Mouse (Mus musculus) stomach, embryonic 16.5 days (tissue): ENCODE data around the gene Calml4. TPM values are rescaled to one million over a fixed set of nuclear protein-coding genes. Genes with fewer than 3 reads are reported as not detected.

Experiments
- ATAC-seq: fragments of 200-750 bp; cut with Nextera tagmentation; 2 replicates; pipeline ENCODE4 v1.8.0; 2017; ENCODE audit warnings: moderate number of reproducible peaks, moderate TSS enrichment; ENCODE audit not compliant: insufficient read depth, low FRiP score
- H3K27ac ChIP-seq: fragments of 300-500 bp; sonication (generic); 2 replicates; pipeline ENCODE4 v1.5.1; 2014; ENCODE audit warnings: low read length
- H3K27me3 ChIP-seq: fragments of 300-500 bp; sonication (generic); 2 replicates; pipeline ENCODE4 v1.6.1; 2014; ENCODE audit warnings: low read length, control low read depth, mixed read lengths; ENCODE audit not compliant: control insufficient read depth, insufficient read depth
- H3K36me3 ChIP-seq: fragments of 300-500 bp; sonication (generic); 2 replicates; pipeline ENCODE4 v1.6.1; 2014; ENCODE audit warnings: low read length; ENCODE audit not compliant: control insufficient read depth, insufficient read depth
- H3K4me1 ChIP-seq: fragments of 300-500 bp; sonication (generic); 2 replicates; pipeline ENCODE4 v1.6.1; 2014; ENCODE audit warnings: low read length, control low read depth, mixed read lengths; ENCODE audit not compliant: control insufficient read depth, insufficient read depth
- H3K4me2 ChIP-seq: fragments of 300-500 bp; sonication (generic); 2 replicates; pipeline ENCODE4 v1.6.1; 2014; ENCODE audit warnings: low read depth, low read length, mixed read lengths
- H3K4me3 ChIP-seq: fragments of 300-500 bp; sonication (generic); replicated peaks from 2 replicates; pipeline ENCODE4 v1.5.1; 2014; ENCODE audit warnings: mild to moderate bottlenecking, low read length
- H3K9ac ChIP-seq: fragments of 300-500 bp; sonication (generic); 2 replicates; pipeline ENCODE4 v1.6.1; 2014; ENCODE audit warnings: low read length
- H3K9me3 ChIP-seq: fragments of 300-500 bp; sonication (generic); replicated peaks from 2 replicates; pipeline ENCODE4 v1.6.1; 2016; ENCODE audit warnings: low read length, control low read depth; ENCODE audit not compliant: control insufficient read depth
- WGBS: fragments of 180-500 bp; shearing (Covaris S2); extraction: QIAGEN DNeasy Blood & Tissue Kit; methylation state at CpG from one replicate; pipeline ENCODE4 v1.1.7; 2014; 5-methylcytosine and 5-hydroxymethylcytosine counted together
- polyA plus RNA-seq: library from polyadenylated mRNA; unstranded; fragments of >200 nt; fragmentation: Nextera tagmentation; extraction: Ambion mirVana; gene quantifications from 2 replicates; pipeline ENCODE4 v1.2.1, GENCODE M21; 2015

Gene Calml4
- 44.3 and 47.7 TPM in 2 replicates for polyA plus RNA-seq

DNA sequence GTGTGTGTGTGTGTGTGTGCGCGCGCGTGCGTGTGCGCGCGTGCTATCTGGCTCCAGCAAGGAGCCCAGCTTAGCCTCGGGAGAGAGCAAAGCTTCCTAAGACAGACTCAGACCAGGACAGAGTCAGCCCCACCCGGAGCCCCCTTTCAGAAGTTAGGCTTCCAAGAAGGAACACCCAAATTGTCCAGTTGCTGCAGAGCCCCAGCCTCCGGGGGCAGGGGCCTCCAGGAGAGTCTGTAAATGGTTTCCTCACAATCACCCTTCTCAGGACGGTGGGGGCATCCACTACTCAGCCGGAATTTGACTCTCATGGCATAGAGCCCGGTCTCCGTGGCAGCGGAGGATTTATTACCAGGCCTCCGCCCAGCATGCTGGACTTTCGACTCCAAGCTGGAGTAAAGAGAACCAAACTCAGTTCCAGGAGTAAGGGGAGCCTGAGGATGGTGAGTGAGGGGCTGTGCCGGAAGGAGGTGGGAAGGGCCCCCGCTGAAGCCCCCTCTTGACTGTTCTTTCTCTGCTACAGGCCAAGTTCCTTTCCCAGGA is at the start of gene Calml4:
TSS of gene Calml4 (plus strand) at position 362 of the 543 bp plus-strand sequence.
- ATAC-seq: peak; percentile 79
- peaks cover 37% of the 10 kb centered on the region for H3K4me1 ChIP-seq
- 24% methylated on average over 20 of the region's 20 CpGs for WGBS
- no peaks in the 10 kb centered on the region for H3K9me3 ChIP-seq
- H3K4me2 ChIP-seq: peak within 1 kb of the TSS; percentile 54
- no peaks in the 10 kb centered on the region for H3K27me3 ChIP-seq
- H3K36me3 ChIP-seq: no peaks in the 10 kb centered on the region
- H3K4me3 ChIP-seq: peak within 1 kb of the TSS; percentile 38
- H3K27ac ChIP-seq: peak within 1 kb of the TSS; percentile 84
- H3K9ac ChIP-seq: peak within 1 kb of the TSS; percentile 65

DNA sequence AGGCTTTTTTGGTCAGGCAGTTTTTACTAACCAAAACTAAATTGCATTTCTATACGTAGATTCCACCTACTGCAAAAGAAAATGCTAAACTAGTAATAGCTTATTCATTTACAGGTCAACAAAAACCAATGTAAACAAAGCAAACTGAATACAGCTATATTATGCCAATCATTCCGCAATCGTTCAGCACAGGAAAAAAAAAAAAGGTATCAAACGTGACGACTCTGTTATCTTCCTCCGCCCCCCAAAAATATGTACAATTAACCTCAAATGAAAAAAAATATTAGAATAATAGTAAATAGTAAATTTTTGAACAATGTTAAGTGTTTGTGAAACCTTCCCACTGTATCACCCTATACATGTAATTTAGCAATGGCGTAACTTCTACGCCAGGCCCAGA is 47.8 kb upstream of the Calml4 start:
- Histone ChIP-seq H3K4me2 (peak overlapping the region; percentile 98), H3K9me3 (no peaks in the 10 kb centered on the region), H3K27me3 (no peaks in the 10 kb centered on the region), H3K4me1 (peaks cover 20% of the 10 kb centered on the region), H3K4me3 (peak overlapping the region; percentile 99), H3K27ac (no peak overlapping the region), H3K9ac (peak overlapping the region; percentile 98), H3K36me3 (no peaks in the 10 kb centered on the region)
- ATAC-seq: no peak
- 10% methylated on average over 8 of the region's 8 CpGs for WGBS

DNA sequence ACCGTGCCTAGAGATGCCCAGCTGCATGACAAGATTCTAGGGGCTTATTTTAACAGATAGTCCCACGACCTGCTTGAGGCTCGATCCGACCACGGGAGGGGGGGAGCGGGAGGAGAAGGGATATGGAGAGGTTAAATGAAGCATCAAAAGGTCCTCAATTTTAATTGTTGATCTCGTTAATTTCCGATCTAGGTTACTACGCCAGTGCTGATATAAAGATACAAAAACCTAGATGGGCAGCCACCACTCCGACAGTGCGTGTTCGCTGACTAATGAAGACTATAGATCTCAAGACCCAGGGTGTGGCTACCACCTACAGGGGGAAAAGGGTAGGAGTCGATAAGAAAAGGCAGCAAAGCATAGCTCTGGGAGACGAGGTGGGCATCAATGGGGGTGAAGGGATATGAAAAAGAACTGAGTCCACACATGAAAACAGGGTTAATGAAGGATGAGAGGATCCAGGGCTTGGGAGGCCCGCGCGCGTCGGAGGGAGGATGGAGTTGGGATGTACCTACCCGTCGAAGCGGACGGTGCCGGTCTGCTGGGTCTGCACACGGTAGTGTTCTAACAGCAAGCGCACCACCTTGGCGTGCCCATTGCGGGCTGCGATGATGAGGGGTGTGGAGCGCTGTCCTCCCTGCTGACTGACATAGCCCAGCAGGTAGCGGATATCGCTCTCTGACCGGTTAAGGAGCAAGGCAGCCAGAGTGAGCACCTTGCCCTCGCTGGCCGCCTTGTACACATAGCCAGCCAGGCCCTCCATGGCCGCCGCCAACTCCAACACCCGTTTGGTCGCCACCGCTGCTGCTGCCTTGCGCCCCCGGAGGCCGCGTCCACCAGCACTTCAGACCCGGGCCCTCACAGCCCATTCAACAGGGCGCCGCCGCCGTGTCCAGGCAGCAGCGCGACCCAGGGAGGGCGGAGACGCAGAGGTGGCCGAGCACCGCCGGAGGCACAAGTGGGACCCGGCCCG is 47.1 kb upstream of the Calml4 start:
- peaks cover 20% of the 10 kb centered on the region for H3K4me1 ChIP-seq
- peak overlapping the region; percentile 98 for H3K4me2 ChIP-seq
- no peaks in the 10 kb centered on the region for H3K27me3 ChIP-seq
- no peaks in the 10 kb centered on the region for H3K36me3 ChIP-seq
- H3K9me3 ChIP-seq: no peaks in the 10 kb centered on the region
- ATAC-seq: peak; percentile 34
- peak overlapping the region; percentile 98 for H3K27ac ChIP-seq
- peak overlapping the region; percentile 99 for H3K4me3 ChIP-seq
- peak overlapping the region; percentile 98 for H3K9ac ChIP-seq
- WGBS: under 1% methylated on average over 58 of the region's 58 CpGs

DNA sequence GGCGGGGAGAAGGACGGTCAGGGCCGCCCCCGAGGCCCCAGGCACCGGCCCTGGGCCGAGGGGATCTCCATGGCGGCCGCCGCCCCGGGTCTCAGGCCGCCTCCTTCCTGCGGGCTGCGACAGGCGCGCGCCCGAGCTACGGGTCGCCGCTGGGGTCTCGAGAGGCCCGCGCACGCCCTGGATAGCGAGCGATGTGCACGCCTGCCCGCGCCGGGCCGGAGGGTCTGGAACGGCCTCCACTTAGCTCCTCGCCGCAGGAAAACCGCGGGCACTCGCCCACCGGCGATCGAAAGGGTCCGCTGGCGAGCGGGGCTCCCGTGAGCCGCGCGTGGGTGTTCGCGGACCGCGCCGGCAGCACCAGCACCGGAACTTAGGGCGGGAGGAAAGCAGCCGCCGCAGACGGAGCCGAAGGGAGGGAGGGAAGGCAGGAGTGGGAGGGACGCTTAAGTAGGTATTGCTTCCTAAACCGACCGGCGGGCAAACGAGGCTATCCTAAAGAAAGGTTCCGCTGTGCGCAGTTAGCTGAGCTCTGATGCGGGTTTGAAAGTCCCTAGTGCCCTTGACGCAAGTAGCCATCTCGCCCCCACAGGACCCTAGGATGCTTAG is 46.3 kb upstream of the Calml4 start, which contains the start of gene Fem1b:
TSS of gene Fem1b (minus strand) at position 419 of the 606 bp plus-strand sequence.
- H3K4me2 ChIP-seq: peak within 1 kb of the TSS; percentile 98
- H3K9me3 ChIP-seq: no peaks in the 10 kb centered on the region
- WGBS: under 1% methylated on average over 58 of the region's 68 CpGs
- peak within 1 kb of the TSS; percentile 99 for H3K4me3 ChIP-seq
- peak within 1 kb of the TSS; percentile 98 for H3K27ac ChIP-seq
- H3K36me3 ChIP-seq: no peaks in the 10 kb centered on the region
- peaks cover 20% of the 10 kb centered on the region for H3K4me1 ChIP-seq
- H3K27me3 ChIP-seq: no peaks in the 10 kb centered on the region
- H3K9ac ChIP-seq: peak within 1 kb of the TSS; percentile 98
- peak; percentile 93 for ATAC-seq

GRCm38 (mm10) chr9:62812216-62813049 is 45.4 kb upstream of the Calml4 start:
- no peak for ATAC-seq
- peak overlapping the region; percentile 98 for H3K27ac ChIP-seq
- H3K9me3 ChIP-seq: no peaks in the 10 kb centered on the region
- H3K4me3 ChIP-seq: peak overlapping the region; percentile 99
- peak overlapping the region; percentile 98 for H3K9ac ChIP-seq
- no peaks in the 10 kb centered on the region for H3K36me3 ChIP-seq
- H3K27me3 ChIP-seq: no peaks in the 10 kb centered on the region
- H3K4me2 ChIP-seq: peak overlapping the region; percentile 98
- H3K4me1 ChIP-seq: peaks cover 20% of the 10 kb centered on the region
- WGBS: 13% methylated on average over 14 of the region's 14 CpGs

- H3K4me3 ChIP-seq: no peak overlapping the region
- no peak overlapping the region for H3K9ac ChIP-seq
- 71% methylated on average over 2 of the region's 2 CpGs for WGBS
- peaks cover 16% of the 10 kb centered on the region for H3K4me1 ChIP-seq
- no peaks in the 10 kb centered on the region for H3K27me3 ChIP-seq
- H3K9me3 ChIP-seq: no peaks in the 10 kb centered on the region
- no peaks in the 10 kb centered on the region for H3K36me3 ChIP-seq
- H3K27ac ChIP-seq: no peak overlapping the region
- no peak for ATAC-seq
- H3K4me2 ChIP-seq: no peak overlapping the region
Observed at GRCm38 (mm10) chr9:62814751-62815150, 43.1 kb upstream of the Calml4 start.

DNA sequence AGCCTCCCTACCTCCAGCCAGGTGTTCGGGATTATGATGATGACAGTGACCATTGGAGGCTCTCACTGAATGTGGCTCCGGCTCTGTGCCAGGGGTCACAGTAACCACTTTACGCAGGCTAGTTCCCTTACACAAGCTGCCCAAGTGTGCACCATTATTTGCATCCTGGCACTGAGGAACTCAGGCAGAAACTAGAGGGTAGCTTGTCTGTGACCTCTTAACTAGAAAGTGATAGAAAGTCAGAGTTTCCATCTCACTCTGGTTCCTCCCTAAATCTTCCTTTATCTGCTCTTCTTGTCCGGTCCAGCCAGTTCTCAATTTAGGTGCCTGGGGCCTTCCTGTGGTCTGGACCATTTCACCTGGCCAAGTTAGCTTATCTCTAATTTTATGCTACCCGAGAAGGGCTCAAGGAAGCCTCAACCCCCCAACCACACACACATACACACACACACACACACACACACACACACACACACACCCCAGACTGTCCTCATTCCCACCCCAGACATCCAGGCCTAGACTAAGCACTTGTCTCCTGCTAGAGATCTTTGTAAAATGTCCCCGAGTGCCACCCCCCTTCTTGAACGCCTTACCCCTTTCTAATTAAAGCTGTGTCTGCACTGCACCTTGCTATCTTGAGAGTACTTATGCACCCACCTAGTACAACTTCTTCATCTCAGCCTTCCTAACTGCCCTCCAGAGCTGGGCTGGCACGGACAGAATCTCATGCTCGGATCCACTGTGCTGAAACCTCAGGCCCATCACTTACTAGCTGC is 41.4 kb upstream of the Calml4 start:
- Histone ChIP-seq H3K27ac (peak overlapping the region; percentile 39; the same call in 1 of the 2 replicates), H3K4me3 (no peak overlapping the region), H3K4me2 (no peak overlapping the region), H3K9me3 (no peaks in the 10 kb centered on the region), H3K9ac (no peak overlapping the region), H3K27me3 (no peaks in the 10 kb centered on the region), H3K4me1 (peaks cover 11% of the 10 kb centered on the region), H3K36me3 (no peaks in the 10 kb centered on the region)
- WGBS: 76% methylated on average over 9 of the region's 9 CpGs
- ATAC-seq: no peak

GRCm38 (mm10) chr9:62817099-62817571 is 40.7 kb upstream of the Calml4 start:
- peak overlapping the region; percentile 81 for H3K27ac ChIP-seq

More at GRCm38 (mm10) chr9:62817099-62817571, 40.7 kb upstream of the Calml4 start:
- no peaks in the 10 kb centered on the region for H3K27me3 ChIP-seq
- WGBS: 53% methylated on average over 12 of the region's 12 CpGs
- H3K4me1 ChIP-seq: peaks cover 11% of the 10 kb centered on the region
- no peak overlapping the region for H3K4me2 ChIP-seq
- peak; percentile 29; the same call in 1 of the 2 replicates for ATAC-seq
- H3K4me3 ChIP-seq: no peak overlapping the region
- H3K9ac ChIP-seq: no peak overlapping the region
- H3K9me3 ChIP-seq: no peaks in the 10 kb centered on the region
- no peaks in the 10 kb centered on the region for H3K36me3 ChIP-seq
